Mouse (Mus musculus) heart, embryonic 11.5 days (tissue): ENCODE measurements at regions not wholly inside any gene's neighbourhood (a gene's known extent, or its start where the extent isn't known, plus 50 kb on each side); places are given as distances from the start of the nearest gene placed in this dataset. TPM values are rescaled to one million over a fixed set of nuclear protein-coding genes. Genes with fewer than 3 reads are reported as not detected.

Experiments
- microRNA-seq: library from miRNA; unstranded; fragments of <30 nt; microRNA quantifications from one replicate; pipeline ENCODE4, GENCODE M21; 2016; ENCODE audit warnings: borderline number of aligned reads

Small RNA genes in the stretch of these regions (microRNA-seq; reads per million reads assigned to microRNA genes)
- not detected for gene Gm23364
